Mouse (Mus musculus) urinary bladder, postnatal 25 days (tissue): ENCODE measurements at regions not wholly inside any gene's neighbourhood (a gene's known extent, or its start where the extent isn't known, plus 50 kb on each side); places are given as distances from the start of the nearest gene placed in this dataset.

Source experiments
- DNase-seq: peaks from one replicate; pipeline ENCODE4 v3.0.0; 2022; ENCODE audit warnings: low spot score

DNA sequence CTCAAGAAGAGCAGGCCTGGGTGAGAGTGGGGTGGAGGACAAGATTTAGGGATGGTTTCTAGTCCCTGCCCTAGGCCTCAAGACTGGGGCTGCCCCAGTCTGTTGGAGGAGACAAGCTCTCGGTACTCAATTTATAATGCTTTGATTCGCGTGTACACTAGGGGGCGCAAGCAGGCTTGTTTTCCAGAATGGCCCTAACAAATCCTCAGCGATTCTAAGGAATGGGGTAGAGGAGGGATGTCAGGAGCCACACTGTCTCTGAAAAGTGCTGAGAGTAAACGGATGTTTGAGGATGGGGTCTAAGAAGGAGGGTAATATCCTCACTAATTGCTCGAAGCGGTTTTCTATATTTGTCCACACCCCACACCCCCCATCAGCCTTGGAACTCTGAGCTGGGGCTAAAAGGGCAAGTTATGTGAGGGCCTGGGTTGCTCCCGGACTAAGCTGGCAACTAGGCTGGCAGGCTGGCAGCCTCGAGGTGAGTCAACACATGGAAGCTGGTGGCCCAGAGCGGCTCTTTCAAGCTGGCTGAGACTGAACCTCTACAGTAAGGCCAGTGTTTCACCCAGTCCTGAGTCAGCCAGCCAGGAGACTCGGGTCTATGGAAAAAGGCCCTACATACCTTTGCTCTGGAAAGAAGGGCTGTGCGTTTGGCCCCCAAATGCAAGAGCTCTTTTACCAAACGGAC, 176.7 kb downstream of the Ttc8 start:
- DNase-seq, result peak; percentile 76

DNA sequence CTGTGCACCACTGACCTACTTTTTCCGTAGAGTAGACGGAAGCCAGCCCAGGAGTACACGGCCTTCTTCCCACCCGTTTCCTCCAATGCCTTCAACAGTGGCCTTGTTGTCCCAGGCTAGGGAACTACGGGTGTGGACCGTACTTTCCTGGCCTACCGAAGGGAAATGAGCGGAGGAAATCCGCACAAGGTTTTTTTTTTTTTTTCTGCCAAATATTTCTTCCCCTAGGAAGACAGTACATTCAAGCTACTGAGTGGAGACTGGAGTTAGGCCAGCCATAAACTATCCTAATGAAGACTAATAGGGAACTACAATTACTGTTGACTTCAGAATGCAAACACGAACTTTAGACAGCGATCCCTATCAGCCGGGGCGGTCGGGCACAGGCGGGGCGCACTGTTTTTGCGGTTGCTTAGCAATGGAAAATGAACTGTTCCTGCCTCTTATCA, 177.3 kb downstream of the Ttc8 start:
- no peak for DNase-seq

DNA sequence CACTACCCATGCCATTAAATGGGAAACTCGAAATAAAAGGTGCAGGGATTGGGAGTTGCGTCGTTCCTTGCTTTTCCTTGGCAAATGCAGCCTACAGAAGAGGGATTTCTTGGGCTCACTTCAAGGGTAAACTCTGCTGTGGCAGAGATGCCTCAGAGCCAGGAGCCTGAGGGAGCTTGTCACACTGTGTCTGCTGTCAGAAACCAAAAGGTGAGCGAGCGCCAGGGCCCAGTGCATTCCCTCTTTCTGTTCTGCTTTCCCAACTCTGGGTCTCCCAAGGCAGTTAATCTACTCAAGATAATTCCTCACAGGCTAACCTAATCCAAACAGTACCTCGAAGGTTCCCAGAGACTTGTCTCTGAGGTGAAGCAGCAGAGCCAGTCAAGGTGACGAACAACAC, 179.5 kb downstream of the Ttc8 start:
- DNase-seq, result no peak

DNA sequence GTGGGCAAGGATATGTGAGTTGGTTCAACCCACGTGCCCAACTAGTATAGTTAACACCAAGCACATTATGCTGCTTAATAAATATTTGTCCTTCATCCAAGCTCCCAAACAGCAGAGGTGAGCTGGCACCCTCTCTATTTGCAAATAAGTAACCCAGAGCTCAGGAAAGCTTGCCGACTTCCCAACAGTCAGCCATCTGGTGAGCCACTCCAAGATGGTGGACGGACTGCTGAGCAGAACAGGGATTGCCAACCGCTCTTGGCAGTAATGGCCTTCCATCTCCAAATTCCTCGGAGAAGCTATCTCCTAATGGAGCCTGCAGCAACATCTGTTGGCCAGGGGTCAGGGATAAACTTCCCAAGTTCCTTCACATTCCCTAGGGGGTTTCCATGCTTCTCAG, 188.2 kb downstream of the Ttc8 start:
- no peak for DNase-seq

DNA sequence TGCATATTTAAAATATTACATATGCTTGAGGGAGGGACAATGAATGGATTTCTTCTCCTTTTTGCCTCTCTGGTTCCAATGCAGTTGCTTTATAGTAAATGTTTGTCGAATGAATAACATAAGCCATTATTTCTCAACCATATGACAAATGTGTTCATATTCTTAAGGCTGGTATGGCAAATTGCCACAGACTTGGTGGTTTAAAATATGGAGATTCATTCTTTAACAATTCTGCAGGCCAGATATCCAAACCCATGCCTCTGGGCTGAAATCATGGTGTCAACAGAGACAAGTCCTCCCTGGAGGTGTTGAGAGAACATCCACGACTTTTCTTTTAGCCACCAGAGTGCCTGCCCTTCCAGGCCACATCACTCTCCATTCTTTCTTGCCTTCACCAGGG, 193.4 kb downstream of the Ttc8 start:
- no peak for DNase-seq

DNA sequence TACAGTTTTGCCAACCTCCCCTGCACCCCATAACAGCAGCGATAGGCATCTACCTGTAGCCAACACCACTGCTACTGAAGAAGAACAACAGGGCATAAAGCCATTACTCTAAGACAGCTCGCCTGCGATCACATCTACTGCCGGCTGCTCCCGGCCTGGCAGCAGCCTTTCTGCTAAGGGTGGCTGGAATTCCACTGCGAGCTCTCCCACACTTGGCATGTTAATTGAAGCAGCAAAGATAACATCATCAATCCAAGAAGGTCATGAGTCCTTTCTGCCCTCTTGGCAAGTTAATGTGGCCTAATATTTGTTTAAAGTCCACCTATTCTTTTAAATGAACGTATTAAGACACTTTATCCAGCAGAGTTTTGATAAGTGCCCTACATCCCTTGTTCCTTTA, 196.1 kb downstream of the Ttc8 start:
- no peak for DNase-seq

DNA sequence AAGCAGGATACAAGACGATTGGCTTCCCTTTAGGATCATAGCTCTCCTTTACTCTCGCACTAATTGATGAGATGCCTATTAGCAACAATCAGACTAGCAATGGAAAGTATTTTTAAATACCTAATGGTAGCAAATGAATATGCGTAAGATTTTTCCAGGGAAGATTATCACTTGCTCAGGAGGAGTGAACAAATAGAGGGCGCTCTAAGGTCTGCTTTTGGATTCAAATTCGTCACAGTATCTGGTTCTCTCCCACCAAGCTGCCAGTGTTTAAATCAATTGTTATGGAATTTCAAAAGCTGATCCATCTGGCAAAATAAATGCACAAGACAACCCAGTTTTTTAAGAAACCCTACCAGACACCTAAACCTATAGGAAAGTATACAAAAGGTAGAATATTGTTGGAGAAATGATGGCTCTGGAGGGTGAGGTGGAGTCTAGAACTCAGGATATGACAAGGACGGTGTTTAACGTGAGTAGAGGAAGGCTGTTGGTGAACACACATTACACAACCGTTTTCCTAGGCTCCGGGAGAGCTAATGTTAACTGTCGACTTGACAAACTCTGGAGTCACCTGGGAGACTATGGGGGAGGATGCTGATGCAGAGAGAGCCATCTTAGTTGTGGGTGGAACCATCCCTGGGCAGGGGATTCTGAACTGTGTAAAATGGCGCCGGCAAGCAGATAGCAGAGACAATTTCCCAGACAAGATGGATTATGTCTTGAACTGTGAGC, 198.2 kb downstream of the Ttc8 start:
- DNase-seq, result no peak

DNA sequence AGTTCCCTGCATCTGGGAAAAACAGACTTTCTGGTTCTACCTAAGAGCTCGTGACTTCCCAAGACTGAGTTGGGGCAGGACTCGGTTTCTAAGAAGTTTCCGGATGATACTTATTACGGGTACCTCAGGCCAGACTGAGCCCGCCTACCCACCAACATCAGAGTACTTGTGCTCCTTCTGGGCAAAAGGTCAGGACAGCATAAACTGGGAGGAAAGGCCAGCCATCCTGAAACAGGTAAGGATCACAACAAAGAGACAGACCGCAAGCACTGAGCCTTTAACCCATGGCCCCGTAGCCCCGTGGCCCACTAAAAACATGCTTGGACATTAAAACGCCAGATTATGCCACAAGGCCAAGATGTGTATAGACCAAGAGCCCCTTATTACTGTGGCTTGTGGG, 199.6 kb downstream of the Ttc8 start:
- no peak for DNase-seq

DNA sequence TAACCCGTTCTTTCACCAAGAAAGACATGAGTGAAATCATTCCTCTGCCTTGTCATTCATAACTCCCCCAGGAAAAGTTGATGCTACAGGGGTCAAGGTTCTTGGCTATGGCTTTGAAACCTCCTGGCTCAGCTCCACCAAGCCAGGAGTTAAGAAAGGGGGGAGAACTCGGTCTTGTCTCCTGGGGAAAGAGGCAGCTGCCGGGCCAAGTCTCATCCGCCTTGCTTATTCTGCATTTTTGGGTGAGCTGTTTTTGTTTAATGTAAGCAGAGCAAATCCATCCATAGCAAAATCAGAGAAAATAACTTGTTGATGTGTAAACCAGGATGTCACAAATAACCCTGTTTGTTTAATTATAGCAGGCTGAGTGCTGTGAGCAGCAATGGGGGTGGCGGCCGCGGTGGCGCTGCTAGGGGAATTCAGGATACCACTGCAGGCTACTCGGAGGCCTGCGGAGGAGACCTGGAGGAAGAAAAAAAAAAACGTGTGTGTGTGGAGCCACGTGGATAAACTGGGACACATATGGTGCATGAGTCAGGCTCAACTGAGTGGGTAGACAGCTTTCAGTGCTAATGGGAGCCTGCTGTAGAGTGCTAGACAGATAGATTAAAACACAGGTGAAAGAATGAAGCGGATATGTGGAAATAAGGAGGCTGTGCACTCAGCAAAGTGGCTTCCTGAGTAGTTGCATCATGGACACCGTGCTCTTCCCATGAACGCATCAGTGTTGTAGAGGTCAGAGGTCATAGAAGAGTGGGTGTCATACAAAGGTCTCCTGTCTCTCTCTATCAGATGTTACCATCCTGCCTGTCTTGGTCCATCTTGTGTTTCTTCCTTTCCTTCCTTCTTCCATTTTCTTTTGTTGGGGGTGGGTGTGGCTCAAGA, 203.5 kb downstream of the Ttc8 start:
- DNase-seq, result no peak

DNA sequence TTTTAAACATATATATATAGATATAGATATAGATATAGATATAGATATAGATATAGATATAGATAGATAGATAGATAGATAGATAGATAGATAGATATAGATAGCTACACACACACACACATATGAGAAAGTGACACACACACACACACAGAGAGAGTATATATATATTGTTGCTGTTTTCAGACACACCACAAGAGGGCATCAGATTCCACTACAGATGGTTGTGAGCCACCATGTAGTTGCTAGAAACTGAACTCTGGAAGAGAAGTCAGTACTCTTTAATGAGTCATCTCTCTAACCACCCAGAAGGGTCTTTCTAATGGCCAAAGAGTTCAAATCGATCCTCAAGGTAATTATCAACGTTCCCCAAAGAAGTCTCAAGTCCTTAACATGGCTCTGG, 205.8 kb downstream of the Ttc8 start:
- no peak for DNase-seq
